Mouse (Mus musculus) midbrain, embryonic 15.5 days (tissue): Measurements from ENCODE around the gene Tas1r2. TPM values are rescaled to one million over a fixed set of nuclear protein-coding genes. Genes with fewer than 3 reads are reported as not detected.

Experiments
- ATAC-seq: fragments of 200-750 bp; cut with Nextera tagmentation; replicated peaks from 2 replicates; pipeline ENCODE4 v1.8.0; 2017; ENCODE audit warnings: moderate TSS enrichment
- H3K27ac ChIP-seq: fragments of 300-500 bp; sonication (generic); 2 replicates; pipeline ENCODE4 v1.5.1; 2015; ENCODE audit warnings: mild to moderate bottlenecking, inconsistent platforms
- H3K27me3 ChIP-seq: fragments of 300-500 bp; sonication (generic); replicated peaks from 2 replicates; pipeline ENCODE4 v1.6.1; 2015; ENCODE audit warnings: inconsistent platforms
- H3K36me3 ChIP-seq: fragments of 300-500 bp; sonication (generic); replicated peaks from 2 replicates; pipeline ENCODE4 v1.6.1; 2015; ENCODE audit warnings: inconsistent platforms
- H3K4me1 ChIP-seq: fragments of 300-500 bp; sonication (generic); 2 replicates; pipeline ENCODE4 v1.6.1; 2015; ENCODE audit warnings: inconsistent platforms
- H3K4me2 ChIP-seq: fragments of 300-500 bp; sonication (generic); 2 replicates; pipeline ENCODE4 v1.6.1; 2015; ENCODE audit warnings: inconsistent platforms, mild to moderate bottlenecking, moderate library complexity
- H3K4me3 ChIP-seq: fragments of 300-500 bp; sonication (generic); 2 replicates; pipeline ENCODE4 v1.5.1; 2015; ENCODE audit warnings: mild to moderate bottlenecking, inconsistent platforms
- H3K9ac ChIP-seq: fragments of 300-500 bp; sonication (generic); 2 replicates; pipeline ENCODE4 v1.6.1; 2015; ENCODE audit warnings: mild to moderate bottlenecking, inconsistent platforms
- H3K9me3 ChIP-seq: fragments of 300-500 bp; sonication (generic); 2 replicates; pipeline ENCODE4 v1.6.1; 2016; ENCODE audit warnings: inconsistent platforms
- WGBS: fragments of 180-500 bp; shearing (Covaris S2); methylation state at CpG from one replicate; pipeline ENCODE4 v1.1.7; 2015; ENCODE audit warnings: mixed read lengths; 5-methylcytosine and 5-hydroxymethylcytosine counted together
- polyA plus RNA-seq: library from polyadenylated mRNA; unstranded; fragments of >200 nt; fragmentation: Nextera tagmentation; extraction: Ambion mirVana; gene quantifications from 2 replicates; pipeline ENCODE4 v1.2.1, GENCODE M21; 2015

Gene Tas1r2
- polyA plus RNA-seq, 1 experiment from 2014 or later = not detected

- Histone ChIP-seq H3K9me3 (no peaks in the 10 kb centered on the region), H3K4me3 (peak overlapping the region; percentile 84), H3K4me1 (peaks cover 25% of the 10 kb centered on the region), H3K9ac (peak overlapping the region; percentile 83), H3K4me2 (peak overlapping the region; percentile 83), H3K27ac (0 out of 2 replicates have a peak overlapping the region, but pooled peaks have one; percentile 92), H3K36me3 (no peaks in the 10 kb centered on the region), H3K27me3 (no peaks in the 10 kb centered on the region)
- WGBS = 26% methylated on average over 21 of the region's 21 CpGs
- ATAC-seq = no peak
Observed at GRCm38 (mm10) chr4:139623434-139624115, 29.8 kb upstream of the Tas1r2 start.

- no peaks in the 10 kb centered on the region for H3K36me3 ChIP-seq
- H3K27me3 ChIP-seq = no peaks in the 10 kb centered on the region
- peak overlapping the region; percentile 83 for H3K4me2 ChIP-seq
- H3K9ac ChIP-seq = peak overlapping the region; percentile 83; the same call in 1 of the 2 replicates
- ATAC-seq = no peak
- WGBS = 57% methylated on average over 5 of the region's 5 CpGs
- no peaks in the 10 kb centered on the region for H3K9me3 ChIP-seq
- peak overlapping the region; percentile 84 for H3K4me3 ChIP-seq
- peaks cover 25% of the 10 kb centered on the region for H3K4me1 ChIP-seq
- no peak overlapping the region for H3K27ac ChIP-seq
Observed at GRCm38 (mm10) chr4:139624116-139624489, 29.2 kb upstream of the Tas1r2 start.

GRCm38 (mm10) chr4:139624706-139625105, 28.6 kb upstream of the Tas1r2 start:
- Histone ChIP-seq H3K36me3 (no peaks in the 10 kb centered on the region), H3K9me3 (no peaks in the 10 kb centered on the region), H3K4me2 (peak overlapping the region; percentile 83; the same call in 1 of the 2 replicates), H3K27ac (no peak overlapping the region), H3K9ac (no peak overlapping the region), H3K4me3 (peak overlapping the region; percentile 84; the same call in 1 of the 2 replicates), H3K27me3 (no peaks in the 10 kb centered on the region), H3K4me1 (peaks cover 25% of the 10 kb centered on the region)
- no peak for ATAC-seq
- 83% methylated on average over 10 of the region's 10 CpGs for WGBS

- no peak for ATAC-seq
- Histone ChIP-seq H3K9me3 (no peaks in the 10 kb centered on the region), H3K27ac (no peak overlapping the region), H3K27me3 (no peaks in the 10 kb centered on the region), H3K9ac (no peak overlapping the region), H3K4me2 (no peak overlapping the region), H3K4me1 (peaks cover 16% of the 10 kb centered on the region), H3K36me3 (no peaks in the 10 kb centered on the region), H3K4me3 (no peak overlapping the region)
- WGBS = 94% methylated on average over 11 of the region's 11 CpGs
Observed at GRCm38 (mm10) chr4:139627361-139627760, 26.0 kb upstream of the Tas1r2 start.

- H3K4me1 ChIP-seq = no peaks in the 10 kb centered on the region
- no peaks in the 10 kb centered on the region for H3K9me3 ChIP-seq
- no peak overlapping the region for H3K4me2 ChIP-seq
- no peaks in the 10 kb centered on the region for H3K27me3 ChIP-seq
- H3K27ac ChIP-seq = no peak overlapping the region
- no peak overlapping the region for H3K4me3 ChIP-seq
- H3K9ac ChIP-seq = no peak overlapping the region
- H3K36me3 ChIP-seq = no peaks in the 10 kb centered on the region
- ATAC-seq = no peak
- 77% methylated on average over 10 of the region's 10 CpGs for WGBS
Observed at GRCm38 (mm10) chr4:139630171-139630570, 23.2 kb upstream of the Tas1r2 start.

GRCm38 (mm10) chr4:139631141-139631540, 22.2 kb upstream of the Tas1r2 start:
- ATAC-seq = no peak
- Histone ChIP-seq H3K9me3 (no peaks in the 10 kb centered on the region), H3K9ac (no peak overlapping the region), H3K4me2 (no peak overlapping the region), H3K27me3 (no peaks in the 10 kb centered on the region), H3K36me3 (no peaks in the 10 kb centered on the region), H3K4me3 (no peak overlapping the region), H3K4me1 (no peaks in the 10 kb centered on the region), H3K27ac (no peak overlapping the region)
- 73% methylated on average over 5 of the region's 5 CpGs for WGBS

- no peak for ATAC-seq
- no peaks in the 10 kb centered on the region for H3K36me3 ChIP-seq
- no peaks in the 10 kb centered on the region for H3K27me3 ChIP-seq
- H3K4me2 ChIP-seq = no peak overlapping the region
- H3K9ac ChIP-seq = no peak overlapping the region
- no peaks in the 10 kb centered on the region for H3K4me1 ChIP-seq
- H3K27ac ChIP-seq = no peak overlapping the region
- H3K4me3 ChIP-seq = no peak overlapping the region
- 81% methylated on average over 7 of the region's 7 CpGs for WGBS
- H3K9me3 ChIP-seq = no peaks in the 10 kb centered on the region
Observed at GRCm38 (mm10) chr4:139631569-139632253, 21.6 kb upstream of the Tas1r2 start.

GRCm38 (mm10) chr4:139632254-139632580, 21.1 kb upstream of the Tas1r2 start:
- no peak for ATAC-seq
- Histone ChIP-seq H3K27ac (no peak overlapping the region), H3K9me3 (no peaks in the 10 kb centered on the region), H3K9ac (no peak overlapping the region), H3K36me3 (0 out of 2 replicates have a peak, but pooled peaks cover 4% of the 10 kb centered on the region), H3K27me3 (no peaks in the 10 kb centered on the region; the same call in 1 of the 2 replicates), H3K4me1 (no peaks in the 10 kb centered on the region), H3K4me2 (no peak overlapping the region), H3K4me3 (no peak overlapping the region)
- WGBS = 87% methylated on average over 10 of the region's 10 CpGs

- Histone ChIP-seq H3K4me2 (no peak overlapping the region), H3K36me3 (0 out of 2 replicates have a peak, but pooled peaks cover 8% of the 10 kb centered on the region), H3K9ac (no peak overlapping the region), H3K27ac (no peak overlapping the region), H3K9me3 (no peaks in the 10 kb centered on the region), H3K27me3 (no peaks in the 10 kb centered on the region; the same call in 1 of the 2 replicates), H3K4me3 (no peak overlapping the region), H3K4me1 (peaks cover 11% of the 10 kb centered on the region)
- ATAC-seq = no peak
- WGBS = 24% methylated on average over 7 of the region's 7 CpGs
Observed at GRCm38 (mm10) chr4:139636373-139636772, 17.0 kb upstream of the Tas1r2 start.

GRCm38 (mm10) chr4:139637847-139638246, 15.5 kb upstream of the Tas1r2 start:
- Histone ChIP-seq H3K27me3 (peaks cover 4% of the 10 kb centered on the region; the same call in 1 of the 2 replicates), H3K9ac (no peak overlapping the region), H3K4me1 (peaks cover 24% of the 10 kb centered on the region), H3K4me3 (no peak overlapping the region), H3K36me3 (0 out of 2 replicates have a peak, but pooled peaks cover 8% of the 10 kb centered on the region), H3K4me2 (no peak overlapping the region), H3K27ac (no peak overlapping the region), H3K9me3 (no peaks in the 10 kb centered on the region)
- WGBS = 90% methylated on average over 9 of the region's 9 CpGs
- no peak for ATAC-seq

- Histone ChIP-seq H3K4me3 (no peak overlapping the region), H3K27me3 (peaks cover 6% of the 10 kb centered on the region; the same call in 1 of the 2 replicates), H3K4me2 (no peak overlapping the region), H3K36me3 (0 out of 2 replicates have a peak, but pooled peaks cover 8% of the 10 kb centered on the region), H3K4me1 (peaks cover 24% of the 10 kb centered on the region), H3K9ac (no peak overlapping the region), H3K27ac (no peak overlapping the region), H3K9me3 (no peaks in the 10 kb centered on the region)
- WGBS = 95% methylated on average over 16 of the region's 16 CpGs
- ATAC-seq = no peak
Observed at GRCm38 (mm10) chr4:139638356-139638755, 15.0 kb upstream of the Tas1r2 start.

GRCm38 (mm10) chr4:139639801-139640200, 13.5 kb upstream of the Tas1r2 start:
- no peak overlapping the region for H3K4me3 ChIP-seq
- no peak overlapping the region; the same call in 1 of the 2 replicates for H3K9ac ChIP-seq
- H3K36me3 ChIP-seq = peaks cover 8% of the 10 kb centered on the region; the same call in 1 of the 2 replicates
- WGBS = 28% methylated on average over 12 of the region's 12 CpGs
- no peak for ATAC-seq
- H3K4me1 ChIP-seq = peaks cover 24% of the 10 kb centered on the region
- no peak overlapping the region for H3K27ac ChIP-seq
- no peaks in the 10 kb centered on the region for H3K9me3 ChIP-seq
- H3K4me2 ChIP-seq = no peak overlapping the region
- H3K27me3 ChIP-seq = peaks cover 6% of the 10 kb centered on the region; the same call in 1 of the 2 replicates
